Mouse (Mus musculus): ENCODE data around the gene Gse1.
"Not testable (repeated sequence)": the region's sequence is repeated elsewhere in the genome, so short reads cannot be mapped to it uniquely, and the experiment has no call there.

Gene Gse1

GRCm38 (mm10) chr8:120329030-120329748, 100.9 kb downstream of the Gse1 start:
- DNase-seq, result no peak

DNA sequence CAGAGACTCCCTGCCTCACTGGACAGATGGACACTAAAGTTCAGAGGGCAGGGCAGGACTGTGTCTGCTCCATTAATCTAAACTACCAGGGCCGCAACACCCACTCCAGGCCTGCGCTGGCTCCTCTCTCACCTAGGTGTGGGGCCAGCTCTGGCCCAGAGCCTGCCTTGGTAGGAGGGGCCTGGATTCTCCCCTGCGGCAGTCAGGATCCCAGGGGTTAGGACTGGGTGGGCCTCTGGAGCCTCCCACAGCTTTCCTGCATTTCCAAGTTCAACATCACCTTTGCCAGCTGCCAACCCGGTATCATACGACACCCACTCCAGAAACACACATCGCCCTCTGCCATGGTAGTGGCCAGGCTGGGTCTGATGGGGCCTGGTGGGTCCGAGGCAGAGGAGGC, 102.8 kb downstream of the Gse1 start:
- DNase-seq, result no peak

DNA sequence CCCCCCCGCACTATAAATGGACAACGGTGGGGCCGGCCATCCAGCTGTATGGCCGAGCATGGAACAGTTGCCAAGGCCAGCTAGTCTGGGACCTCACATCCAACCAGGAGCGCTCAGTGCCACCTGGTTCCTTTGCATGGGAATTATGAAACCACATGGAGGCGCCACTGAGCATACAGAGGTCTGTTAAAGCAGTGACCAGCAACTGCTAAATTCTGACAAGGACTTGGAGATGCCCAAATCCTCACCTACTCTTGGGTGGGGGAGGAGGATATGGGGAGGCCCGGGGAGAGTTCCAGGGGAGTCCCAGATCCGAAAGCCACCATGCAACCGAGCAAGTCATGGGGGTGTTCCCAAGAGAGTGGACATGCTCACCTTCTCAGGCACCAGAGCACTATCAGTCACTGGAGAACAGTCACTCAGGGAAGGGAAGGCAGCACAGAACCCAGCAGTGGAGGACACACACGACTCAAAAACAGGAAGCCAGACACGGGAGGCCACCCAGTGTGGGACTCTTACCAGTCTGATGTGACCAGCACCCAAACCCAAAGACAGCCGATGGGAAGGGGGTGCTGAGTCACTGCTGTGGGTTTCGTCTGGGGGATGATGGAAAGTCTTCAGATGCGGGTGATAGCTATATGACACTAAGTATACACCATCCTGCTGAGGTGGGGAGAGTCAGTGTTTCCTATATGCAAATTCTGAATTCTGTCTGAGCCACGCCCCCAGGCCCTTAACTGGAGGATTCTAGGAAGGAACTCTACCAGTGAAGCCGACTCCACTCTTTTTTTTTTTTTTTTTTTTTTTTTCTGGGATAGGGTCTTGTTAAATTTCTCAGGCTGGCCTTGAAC, 104.3 kb downstream of the Gse1 start:
- peak in 1 of 2 experiments; percentile 37 for DNase-seq

GRCm38 (mm10) chr8:120333681-120334080, 105.4 kb downstream of the Gse1 start:
- DNase-seq, result no peak

DNA sequence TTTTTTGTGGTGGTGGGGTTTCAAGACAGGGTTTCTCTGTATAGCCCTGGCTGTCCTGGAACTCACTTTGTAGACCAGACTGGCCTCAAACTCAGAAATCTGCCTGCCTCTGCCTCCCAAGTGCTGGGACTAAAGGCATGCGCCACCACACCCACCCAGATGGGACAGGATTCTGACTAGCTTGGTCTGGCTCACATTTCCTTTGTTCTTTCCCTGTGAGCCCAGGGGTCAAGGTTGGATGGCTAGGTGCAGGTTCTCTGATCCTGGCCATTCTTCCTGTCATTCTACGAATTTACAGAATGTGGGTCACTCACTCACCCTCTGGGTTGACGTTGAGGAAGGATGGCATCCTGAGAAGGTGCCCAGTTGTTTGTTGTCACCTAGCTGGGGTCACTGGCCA, 106.0 kb downstream of the Gse1 start:
- DNase-seq, result not testable (repeated sequence)

DNA sequence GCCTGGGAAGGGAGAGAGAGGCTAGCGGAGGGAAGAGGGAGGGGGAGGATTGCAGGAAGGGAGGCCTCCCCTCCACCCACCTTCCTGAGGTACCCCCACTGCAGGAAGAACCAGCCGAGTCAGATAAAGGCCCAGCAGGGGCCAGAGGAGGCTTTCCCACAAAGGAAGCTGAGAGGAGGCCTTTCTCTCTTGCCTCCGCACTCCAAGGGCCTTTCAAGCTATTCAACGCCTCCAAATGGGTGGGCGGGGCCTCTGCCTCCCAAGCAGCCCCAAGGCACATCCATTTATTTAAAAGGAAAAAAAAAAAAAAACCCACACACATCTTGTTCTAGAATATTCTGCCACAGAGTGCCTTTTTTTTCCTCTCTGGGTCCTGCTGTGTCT, 106.6 kb downstream of the Gse1 start:
- DNase-seq, result peak; percentile 18 to 43

- no peak for DNase-seq
Measured at GRCm38 (mm10) chr8:120335262-120336086, 107.2 kb downstream of the Gse1 start.

DNA sequence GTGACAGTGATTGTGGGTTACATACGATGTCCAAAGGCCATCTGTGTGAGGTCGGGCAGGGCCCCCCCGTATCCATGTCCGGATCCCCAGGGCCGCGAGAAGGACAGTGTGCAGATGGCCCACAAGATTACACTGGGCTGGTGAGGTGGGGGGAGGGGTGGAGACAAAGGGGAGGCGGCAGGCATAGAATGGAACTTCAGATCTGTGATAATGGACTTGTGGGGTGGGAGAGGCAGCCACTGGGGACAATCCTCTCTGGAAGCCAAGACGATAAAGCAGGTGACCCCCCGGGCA, 107.8 kb downstream of the Gse1 start:
- DNase-seq, result no peak

DNA sequence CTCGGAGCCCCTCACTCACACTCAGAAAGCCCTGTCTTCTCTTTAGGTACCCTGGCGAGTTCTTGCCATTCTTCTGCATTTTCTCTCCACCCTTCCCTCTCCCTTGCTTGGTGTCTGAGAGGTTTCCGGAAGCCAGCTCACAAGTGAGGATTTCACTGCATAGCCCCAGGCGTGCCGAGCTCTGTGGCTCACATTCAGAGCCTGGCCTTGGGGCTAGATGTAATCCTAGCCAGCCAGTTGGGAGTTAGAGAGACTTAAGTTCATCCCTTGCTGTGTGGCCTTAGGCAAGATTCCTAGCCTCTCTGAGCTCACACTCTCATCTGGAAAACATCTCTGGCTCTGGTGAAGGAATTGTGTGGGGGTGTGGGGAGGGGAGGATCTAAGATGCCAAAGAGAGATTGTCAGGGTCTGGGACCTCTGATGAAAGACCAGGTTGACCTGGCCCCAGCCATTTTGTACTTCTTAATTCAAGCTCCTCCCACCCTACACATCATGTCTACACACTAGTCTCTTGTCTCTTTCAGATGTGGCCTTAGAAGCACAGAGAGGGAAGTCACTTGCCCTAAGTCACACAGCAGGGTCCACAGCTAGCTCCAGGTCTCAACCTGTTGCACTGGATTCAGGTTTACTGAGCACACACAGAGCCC, 108.8 kb downstream of the Gse1 start:
- no peak for DNase-seq

GRCm38 (mm10) chr8:120337627-120338026, 109.4 kb downstream of the Gse1 start:
- DNase-seq, result no peak

DNA sequence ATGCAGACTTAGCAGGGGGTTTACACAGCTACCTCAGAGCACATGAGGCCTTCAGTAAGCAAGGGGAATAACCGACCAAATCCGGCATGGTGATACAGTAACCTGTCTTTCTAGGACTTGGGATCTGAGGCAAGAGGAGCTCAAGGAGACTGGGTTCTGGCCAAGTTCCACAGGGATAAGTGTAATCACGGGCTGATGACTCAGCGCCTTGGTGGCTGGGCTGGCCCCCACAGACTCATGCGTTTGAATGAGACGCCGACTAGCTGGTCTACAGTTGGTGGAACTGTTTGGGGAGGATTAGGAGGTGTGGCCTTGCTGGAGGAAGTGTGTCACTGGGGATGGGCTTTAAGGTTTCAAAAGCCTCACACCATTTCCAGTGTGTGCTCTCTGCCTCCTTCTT, 110.4 kb downstream of the Gse1 start:
- no peak for DNase-seq

GRCm38 (mm10) chr8:120339743-120340142, 111.5 kb downstream of the Gse1 start:
- DNase-seq, result no peak

- DNase-seq, result no peak
Measured at GRCm38 (mm10) chr8:120341124-120341523, 112.9 kb downstream of the Gse1 start.

DNA sequence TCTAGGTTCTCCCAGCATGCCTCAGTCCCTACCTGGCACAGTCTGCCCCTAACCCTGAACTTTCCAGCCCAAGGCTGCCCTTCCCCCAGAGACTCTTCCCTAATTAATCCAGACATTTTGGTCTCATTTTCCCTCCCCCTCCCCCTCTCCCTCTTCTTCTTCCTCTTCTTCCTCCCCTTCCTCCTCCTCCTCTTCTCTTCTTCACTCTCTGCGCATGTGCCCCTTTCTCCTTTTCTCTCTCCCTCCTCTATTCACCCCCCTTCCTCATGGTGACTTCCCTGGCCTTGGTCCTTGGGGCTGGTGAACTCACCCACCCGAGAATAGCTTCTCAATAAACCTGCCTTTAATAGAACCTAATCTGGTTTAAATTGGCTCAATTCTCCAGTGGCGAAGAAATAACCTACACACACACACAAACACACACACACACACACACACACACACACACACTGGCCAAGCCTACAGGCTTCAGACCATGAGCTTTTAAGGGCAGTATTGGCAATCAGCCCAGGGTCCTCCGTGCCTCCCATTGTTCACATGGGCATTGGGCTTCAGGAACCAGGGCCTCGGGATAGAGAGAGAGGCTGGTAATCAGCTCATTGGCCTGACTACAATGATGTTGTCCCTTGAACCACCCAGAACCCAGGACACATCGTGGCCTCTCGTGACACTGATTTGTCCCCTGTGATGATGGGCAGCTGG, 114.7 kb downstream of the Gse1 start:
- DNase-seq, result no peak

- no peak for DNase-seq
Measured at GRCm38 (mm10) chr8:120343582-120343981, 115.3 kb downstream of the Gse1 start.

DNA sequence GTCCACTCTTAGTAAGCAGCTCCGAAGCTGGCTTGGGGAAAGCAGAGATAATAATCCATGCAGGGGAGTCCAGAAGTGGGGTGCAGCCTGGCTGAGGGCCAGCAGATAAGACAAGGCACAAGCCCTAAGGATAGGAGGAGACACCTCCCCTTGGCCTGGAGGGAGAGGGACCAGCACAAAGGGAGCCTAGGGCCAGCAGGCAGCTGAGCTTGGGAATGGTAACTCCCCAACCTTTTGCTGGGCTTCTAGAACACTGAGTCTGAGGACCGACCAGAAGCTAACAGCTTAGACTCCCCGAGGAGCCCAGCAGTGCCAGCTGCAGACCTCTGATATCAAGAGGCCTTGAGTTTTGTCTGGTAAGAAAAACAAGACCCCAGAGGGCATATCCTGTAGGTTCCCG, 115.9 kb downstream of the Gse1 start:
- DNase-seq, result no peak

DNA sequence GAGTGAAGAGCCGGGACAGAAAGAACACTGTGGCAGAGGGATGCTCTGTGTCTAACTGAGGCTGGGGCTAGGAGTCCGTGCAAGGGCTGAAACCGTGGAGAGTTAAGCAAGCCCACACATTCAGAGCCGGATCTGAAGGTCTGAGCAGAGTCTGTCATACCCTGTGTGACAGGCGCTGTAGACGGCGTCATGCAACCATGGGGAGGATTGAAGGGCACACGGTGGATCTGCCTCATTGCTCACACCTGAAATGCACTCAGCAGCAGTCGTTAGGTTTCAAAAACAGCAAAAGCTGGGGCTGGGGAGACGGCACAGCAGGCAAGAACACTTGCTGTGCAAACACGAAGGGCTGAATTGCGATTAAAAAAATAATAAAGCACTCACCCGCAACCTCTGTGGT, 116.3 kb downstream of the Gse1 start:
- DNase-seq, result no peak

DNA sequence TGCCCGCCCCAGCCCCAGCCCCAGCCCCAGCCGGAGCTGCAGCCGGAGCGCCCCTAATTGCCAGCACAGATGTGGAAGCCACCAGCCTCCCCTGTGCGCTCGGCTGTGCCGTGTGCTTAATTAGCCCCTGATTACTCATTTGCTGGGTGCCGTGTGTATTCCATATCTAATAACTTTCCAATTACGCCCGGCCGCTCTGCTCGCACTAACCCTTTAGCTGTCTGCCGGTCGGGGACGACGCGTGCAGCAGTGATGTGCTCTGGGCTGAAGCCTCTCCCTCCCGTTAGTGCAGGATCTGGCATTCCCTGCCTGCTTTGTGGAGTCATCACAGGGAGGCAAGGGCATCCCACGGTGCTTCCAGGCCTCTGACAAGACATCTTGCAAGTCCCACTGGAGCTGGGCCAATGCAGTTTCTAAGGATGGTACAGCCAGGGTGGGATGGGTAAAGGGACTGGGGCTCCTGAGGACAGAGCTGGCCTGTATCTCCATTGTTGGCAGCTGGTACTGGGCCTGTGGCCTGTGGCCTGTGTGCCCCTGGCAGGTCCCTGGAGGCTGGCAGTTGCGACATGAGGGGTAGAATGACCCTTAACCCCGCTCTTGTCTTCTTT, 119.6 kb downstream of the Gse1 start:
- DNase-seq, result no peak

- DNase-seq, result no peak
Measured at GRCm38 (mm10) chr8:120348922-120349321, 120.7 kb downstream of the Gse1 start.

DNA sequence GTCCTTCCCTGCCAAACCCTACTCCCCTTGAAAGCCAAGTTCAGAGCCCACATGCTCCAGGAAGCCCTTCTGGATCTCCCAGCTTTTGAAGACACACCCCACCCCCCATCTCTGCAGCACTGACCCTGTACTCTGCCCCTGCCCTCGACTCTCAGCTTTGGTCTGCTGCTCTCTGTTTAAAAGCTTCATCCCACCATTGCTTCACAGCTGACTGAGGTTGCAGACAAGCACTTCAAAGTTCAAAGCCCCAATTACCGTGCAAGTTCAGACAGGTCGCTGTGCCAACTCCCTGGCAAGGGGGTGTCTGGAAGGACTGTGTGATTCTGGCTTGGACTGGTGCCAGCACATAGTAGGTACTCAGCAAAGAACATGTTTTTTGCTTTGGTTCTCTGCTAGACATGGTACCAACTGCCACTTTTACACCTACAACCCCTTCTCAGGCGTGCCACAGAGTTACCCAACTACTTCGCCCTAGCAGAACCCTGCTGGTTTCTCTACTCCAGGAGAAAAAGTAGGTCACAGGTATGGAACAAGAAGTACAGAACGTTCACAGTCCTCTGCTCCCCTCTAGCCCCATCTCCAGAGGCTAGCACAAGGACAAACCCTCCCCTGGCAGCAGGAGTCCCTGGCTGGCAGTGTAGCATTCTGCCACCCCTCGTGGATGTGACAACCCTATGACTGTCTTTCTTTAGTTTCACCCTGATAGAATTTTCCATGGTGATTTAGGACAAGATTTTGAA, 123.2 kb downstream of the Gse1 start:
- DNase-seq, result no peak

DNA sequence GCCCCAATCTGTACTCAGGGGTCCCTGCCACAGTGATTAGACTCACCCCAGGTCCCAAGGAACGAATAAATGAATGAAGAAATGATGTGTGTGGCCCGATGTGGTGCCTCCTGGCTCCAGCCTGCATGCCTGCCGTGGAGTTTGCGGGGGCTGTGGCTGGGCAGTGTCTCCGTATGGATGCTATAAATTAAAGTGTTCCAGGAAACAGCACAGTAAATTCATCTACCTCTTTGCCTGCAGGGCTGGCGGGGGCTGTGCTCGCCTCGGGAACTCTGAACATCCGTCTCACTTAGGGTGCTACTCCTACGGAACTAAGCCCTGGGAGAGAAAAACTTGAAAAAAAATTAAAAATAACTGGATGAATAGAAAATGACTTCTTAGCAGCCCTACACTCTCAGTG, 123.8 kb downstream of the Gse1 start:
- no peak for DNase-seq

Measured in thymus, postnatal 36 days (tissue).